Comparison of ENCODE assay signal across 7 mouse cellular contexts in genomic region chr14:27040451-27040850, GRCm38 (mm10). TPM values are rescaled to one million over a fixed set of nuclear protein-coding genes. Genes with fewer than 3 reads are reported as not detected.
A peak's percentile ranks its signal among the peaks of the same experiment; 100 is the strongest.
DNase-seq lines count a peak whose midpoint lies in the region; ATAC-seq and TF ChIP-seq lines count a peak whose summit lies in the region.

No protein-coding gene starts in this region.

- no peak overlapping the region for H3K9ac ChIP-seq in lung, postnatal 0 days (replicated peaks; ENCODE audit: low read depth)
- H3K9ac ChIP-seq in forebrain, embryonic 16.5 days (replicated peaks; ENCODE audit: low read depth, low read length) = no peak overlapping the region
- peak overlapping the region; percentile 89 for H3K9ac ChIP-seq in limb, embryonic 14.5 days (ENCODE audit: low read depth, low read length, severe bottlenecking)
- H3K9ac ChIP-seq in stomach, embryonic 16.5 days (ENCODE audit: low read length) = peak overlapping the region; percentile 86

- H3K27ac ChIP-seq in lung, postnatal 0 days (ENCODE audit: low read length) = no peak overlapping the region
- no peak overlapping the region for H3K27ac ChIP-seq in forebrain, embryonic 16.5 days (ENCODE audit: low read length)
- H3K27ac ChIP-seq in limb, embryonic 14.5 days (replicated peaks; ENCODE audit: low read depth, low read length) = peak overlapping the region; percentile 87; the same call in 1 of the 2 replicates
- H3K27ac ChIP-seq in stomach, embryonic 16.5 days (ENCODE audit: low read length) = no peak overlapping the region

- 26% methylated on average over 12 of the region's 12 CpGs for WGBS in lung, postnatal 0 days
- 16% methylated on average over 12 of the region's 12 CpGs for WGBS in forebrain, embryonic 16.5 days
- WGBS in limb, embryonic 14.5 days = 6% methylated on average over 12 of the region's 12 CpGs
- 33% methylated on average over 12 of the region's 12 CpGs for WGBS in stomach, embryonic 16.5 days

- peak overlapping the region; percentile 84; the same call in 1 of the 2 replicates for H3K4me3 ChIP-seq in lung, postnatal 0 days (ENCODE audit: low read depth, low read length)
- peak overlapping the region; percentile 95 for H3K4me3 ChIP-seq in forebrain, embryonic 16.5 days (replicated peaks; ENCODE audit: low read length)
- H3K4me3 ChIP-seq in limb, embryonic 14.5 days (replicated peaks; ENCODE audit: low read length) = peak overlapping the region; percentile 97
- peak overlapping the region; percentile 94 for H3K4me3 ChIP-seq in stomach, embryonic 16.5 days (replicated peaks; ENCODE audit: low read length)

- TF ChIP-seq CTCF in lung, postnatal 0 days (IDR thresholded peaks at IDR 0.05) = no peak

- no peak for TF ChIP-seq POLR2A in limb, embryonic 14.5 days (IDR thresholded peaks at IDR 0.05; ENCODE audit: borderline replicate concordance, extremely low read depth, insufficient read depth, insufficient read length)

- no peaks in the 10 kb centered on the region for H3K36me3 ChIP-seq in lung, postnatal 0 days (ENCODE audit: insufficient read depth, low read length)
- no peaks in the 10 kb centered on the region for H3K36me3 ChIP-seq in forebrain, embryonic 16.5 days (ENCODE audit: control insufficient read depth, insufficient read depth)
- no peaks in the 10 kb centered on the region for H3K36me3 ChIP-seq in limb, embryonic 14.5 days (ENCODE audit: control insufficient read depth, insufficient read depth, low read length)
- H3K36me3 ChIP-seq in stomach, embryonic 16.5 days (ENCODE audit: control insufficient read depth, insufficient read depth, low read length) = no peaks in the 10 kb centered on the region

- no peaks in the 10 kb centered on the region for H3K9me3 ChIP-seq in lung, postnatal 0 days (ENCODE audit: low read length)
- H3K9me3 ChIP-seq in forebrain, embryonic 16.5 days (ENCODE audit: control insufficient read depth, low read length) = no peaks in the 10 kb centered on the region
- no peaks in the 10 kb centered on the region for H3K9me3 ChIP-seq in limb, embryonic 14.5 days (ENCODE audit: control insufficient read depth, low read length)
- H3K9me3 ChIP-seq in stomach, embryonic 16.5 days (replicated peaks; ENCODE audit: control insufficient read depth, low read length) = no peaks in the 10 kb centered on the region

- no peaks in the 10 kb centered on the region for H3K27me3 ChIP-seq in lung, postnatal 0 days (replicated peaks; ENCODE audit: insufficient read depth, low read length)
- peaks cover 6% of the 10 kb centered on the region for H3K27me3 ChIP-seq in forebrain, embryonic 16.5 days (replicated peaks; ENCODE audit: control insufficient read depth, insufficient read depth, low read length)
- H3K27me3 ChIP-seq in limb, embryonic 14.5 days (ENCODE audit: control insufficient read depth, insufficient read depth, low read length) = no peaks in the 10 kb centered on the region
- no peaks in the 10 kb centered on the region for H3K27me3 ChIP-seq in stomach, embryonic 16.5 days (ENCODE audit: control insufficient read depth, insufficient read depth, low read length)

- no peak for DNase-seq in lung, postnatal 0 days (ENCODE audit: low spot score)
- DNase-seq in lung, postnatal 36 days = no peak
- no peak for DNase-seq in limb, embryonic 14.5 days (ENCODE audit: low spot score)

- peaks cover 9% of the 10 kb centered on the region; the same call in 1 of the 2 replicates for H3K4me1 ChIP-seq in lung, postnatal 0 days (ENCODE audit: insufficient read depth, low read depth, low read length)
- H3K4me1 ChIP-seq in forebrain, embryonic 16.5 days (replicated peaks; ENCODE audit: control insufficient read depth, insufficient read depth, low read length) = peaks cover 13% of the 10 kb centered on the region
- peaks cover 37% of the 10 kb centered on the region for H3K4me1 ChIP-seq in limb, embryonic 14.5 days (ENCODE audit: control insufficient read depth, insufficient read depth, low read length)
- H3K4me1 ChIP-seq in stomach, embryonic 16.5 days (ENCODE audit: control insufficient read depth, insufficient read depth, low read length) = peaks cover 32% of the 10 kb centered on the region

- no peak for ATAC-seq in lung, postnatal 0 days
- ATAC-seq in forebrain, embryonic 16.5 days = no peak
- ATAC-seq in limb, embryonic 14.5 days (ENCODE audit: low FRiP score, low read depth) = no peak
- ATAC-seq in stomach, embryonic 16.5 days (ENCODE audit: insufficient read depth, low FRiP score) = no peak
- ATAC-seq in frontal cortex, adult (ENCODE audit: low TSS enrichment) = no peak
- ATAC-seq in inflammation-experienced regulatory T-cells, adult 6 months = no peak

- no peak for TF ChIP-seq EP300 in lung, postnatal 0 days (IDR thresholded peaks at IDR 0.05)

- peak overlapping the region; percentile 99 for H3K4me2 ChIP-seq in lung, postnatal 0 days (replicated peaks; ENCODE audit: low read depth, low read length)
- peak overlapping the region; percentile 99 for H3K4me2 ChIP-seq in forebrain, embryonic 16.5 days (ENCODE audit: low read length)
- H3K4me2 ChIP-seq in limb, embryonic 14.5 days (replicated peaks; ENCODE audit: low read depth, low read length, severe bottlenecking) = peak overlapping the region; percentile 80
- peak overlapping the region; percentile 83 for H3K4me2 ChIP-seq in stomach, embryonic 16.5 days (ENCODE audit: low read depth, low read length)

RNA-seq across cellular contexts. Expression of gene Il17rd, which starts 1.7 kb away (rescaled TPM):
- polyA plus RNA-seq in lung, postnatal 0 days (2015; fragmentation: Nextera tagmentation; extraction: Ambion mirVana) = 2.1 and 2.2 TPM in 2 replicates
- polyA plus RNA-seq in forebrain, embryonic 16.5 days (2015; fragmentation: Nextera tagmentation; extraction: Ambion mirVana) = 1.5 and 1.9 TPM in 2 replicates
- 15.4 and 19.1 TPM in 2 replicates for polyA plus RNA-seq in limb, embryonic 14.5 days (2012; rRNA removed)
- 6.0 and 9.3 TPM in 2 replicates for polyA plus RNA-seq in limb, embryonic 14.5 days (2014; fragmentation: Nextera tagmentation; extraction: Ambion mirVana)
- polyA plus RNA-seq in stomach, embryonic 16.5 days (2015; fragmentation: Nextera tagmentation; extraction: Ambion mirVana) = 2.5 and 2.7 TPM in 2 replicates
- polyA plus RNA-seq in inflammation-experienced regulatory T-cells, adult 6 months (2017; shearing (Covaris generic)) = under 1 TPM; 0.18 to 0.40 (median 0.21) TPM

RNA-seq across cellular contexts. Expression of gene Hesx1, which starts 46.2 kb away (rescaled TPM):
- not detected in 2 replicates for polyA plus RNA-seq in lung, postnatal 0 days (2015; fragmentation: Nextera tagmentation; extraction: Ambion mirVana)
- polyA plus RNA-seq in forebrain, embryonic 16.5 days (2015; fragmentation: Nextera tagmentation; extraction: Ambion mirVana) = not detected in 2 replicates
- 0.14 TPM in 1 of 2 replicates, not detected in the other for polyA plus RNA-seq in limb, embryonic 14.5 days (2012; rRNA removed)
- polyA plus RNA-seq in limb, embryonic 14.5 days (2014; fragmentation: Nextera tagmentation; extraction: Ambion mirVana) = not detected in 2 replicates
- 0.20 and 0.62 TPM in 2 replicates for polyA plus RNA-seq in stomach, embryonic 16.5 days (2015; fragmentation: Nextera tagmentation; extraction: Ambion mirVana)
- 1 to 10 TPM in 2 of 3 experiments, not detected in 1; 1.6 to 2.8 TPM for polyA plus RNA-seq in inflammation-experienced regulatory T-cells, adult 6 months (2017; shearing (Covaris generic))

Comparison
In these comparisons a context has a peak if more than half of its experiments do, and no peak if none do; other contexts are left out.
1. H3K9ac ChIP-seq: peak in limb, embryonic 14.5 days (single experiment) and stomach, embryonic 16.5 days (single experiment); none in lung, postnatal 0 days (single experiment) and forebrain, embryonic 16.5 days (single experiment).
2. Peak in every context shown above with its lines, with median percentiles within 50 percentile points of each other: H3K4me2 ChIP-seq and H3K4me3 ChIP-seq.